Mouse (Mus musculus) frontal cortex, postnatal 14 days (tissue): ENCODE results near the gene Mmd2.

Experiments
- DNase-seq, 2 experiments: peaks; one replicate each; pipeline ENCODE4 v3.0.0; 2022; ENCODE audit warnings: low spot score in 2 of 2

Gene Mmd2

GRCm38 (mm10) chr5:142547066-142547465, 61.5 kb downstream of the Mmd2 start:
- no peak for DNase-seq

GRCm38 (mm10) chr5:142546344-142546743, 62.3 kb downstream of the Mmd2 start:
- no peak for DNase-seq

- DNase-seq = no peak
These were observed 63.4 kb downstream of the Mmd2 start for GRCm38 (mm10) chr5:142545014-142545795.

GRCm38 (mm10) chr5:142537286-142537685, 71.3 kb downstream of the Mmd2 start:
- no peak for DNase-seq

- no peak for DNase-seq
These were observed 73.2 kb downstream of the Mmd2 start for GRCm38 (mm10) chr5:142535388-142535787.

- DNase-seq = no peak
These were observed 78.7 kb downstream of the Mmd2 start, which contains the start of gene Papolb for GRCm38 (mm10) chr5:142529915-142530314. TSS of gene Papolb (minus strand) at chr5:142530076.

- DNase-seq = no peak
These were observed 83.7 kb downstream of the Mmd2 start for GRCm38 (mm10) chr5:142524711-142525464.

- no peak for DNase-seq
These were observed 87.3 kb downstream of the Mmd2 start for GRCm38 (mm10) chr5:142521195-142521866.

- no peak for DNase-seq
These were observed 88.2 kb downstream of the Mmd2 start for GRCm38 (mm10) chr5:142520360-142520759.

GRCm38 (mm10) chr5:142518973-142519372, 89.6 kb downstream of the Mmd2 start:
- DNase-seq = no peak
